Mouse (Mus musculus) heart, embryonic 12.5 days (tissue): ENCODE data around the gene Aldh3a2. TPM values are rescaled to one million over a fixed set of nuclear protein-coding genes. Genes with fewer than 3 reads are reported as not detected.
A peak's percentile ranks its signal among the peaks of the same experiment; 100 is the strongest.

ENCODE experiments used
- ATAC-seq: fragments of 200-750 bp; cut with Nextera tagmentation; 2 replicates; pipeline ENCODE4 v1.8.0; 2017; ENCODE audit warnings: moderate TSS enrichment, moderate library complexity; ENCODE audit not compliant: insufficient number of reproducible peaks, low FRiP score
- H3K27ac ChIP-seq: fragments of 300-500 bp; sonication (generic); 2 replicates; pipeline ENCODE4 v1.5.1; 2016; ENCODE audit warnings: mild to moderate bottlenecking, moderate library complexity; ENCODE audit not compliant: poor library complexity, severe bottlenecking
- H3K27me3 ChIP-seq: fragments of 300-500 bp; sonication (generic); replicated peaks from 2 replicates; pipeline ENCODE4 v1.6.1; 2016; ENCODE audit warnings: mild to moderate bottlenecking, moderate library complexity
- H3K36me3 ChIP-seq: fragments of 300-500 bp; sonication (generic); 2 replicates; pipeline ENCODE4 v1.6.1; 2016; ENCODE audit warnings: mild to moderate bottlenecking, moderate library complexity
- H3K4me1 ChIP-seq: fragments of 300-500 bp; sonication (generic); replicated peaks from 2 replicates; pipeline ENCODE4 v1.6.1; 2016; ENCODE audit warnings: mild to moderate bottlenecking
- H3K4me2 ChIP-seq: fragments of 300-500 bp; sonication (generic); 2 replicates; pipeline ENCODE4 v1.6.1; 2016; ENCODE audit warnings: mild to moderate bottlenecking, moderate library complexity
- H3K4me3 ChIP-seq: fragments of 300-500 bp; sonication (generic); 2 replicates; pipeline ENCODE4 v1.5.1; 2016; ENCODE audit warnings: mild to moderate bottlenecking
- H3K9ac ChIP-seq: fragments of 300-500 bp; sonication (generic); 2 replicates; pipeline ENCODE4 v1.6.1; 2016; ENCODE audit warnings: mild to moderate bottlenecking, moderate library complexity
- H3K9me3 ChIP-seq: fragments of 300-500 bp; sonication (generic); replicated peaks from 2 replicates; pipeline ENCODE4 v1.6.1; 2016; ENCODE audit warnings: mild to moderate bottlenecking, moderate library complexity
- WGBS: fragments of 180-500 bp; shearing (Covaris S2); methylation state at CpG from one replicate; pipeline ENCODE4 v1.1.7; 2016; 5-methylcytosine and 5-hydroxymethylcytosine counted together
- polyA plus RNA-seq: library from polyadenylated mRNA; unstranded; fragments of >200 nt; fragmentation: Nextera tagmentation; extraction: Ambion mirVana; gene quantifications from 2 replicates; pipeline ENCODE4 v1.2.1, GENCODE M21; 2016

Gene Aldh3a2
- polyA plus RNA-seq, 1 experiment from 2014 or later, result 32.0 TPM

DNA sequence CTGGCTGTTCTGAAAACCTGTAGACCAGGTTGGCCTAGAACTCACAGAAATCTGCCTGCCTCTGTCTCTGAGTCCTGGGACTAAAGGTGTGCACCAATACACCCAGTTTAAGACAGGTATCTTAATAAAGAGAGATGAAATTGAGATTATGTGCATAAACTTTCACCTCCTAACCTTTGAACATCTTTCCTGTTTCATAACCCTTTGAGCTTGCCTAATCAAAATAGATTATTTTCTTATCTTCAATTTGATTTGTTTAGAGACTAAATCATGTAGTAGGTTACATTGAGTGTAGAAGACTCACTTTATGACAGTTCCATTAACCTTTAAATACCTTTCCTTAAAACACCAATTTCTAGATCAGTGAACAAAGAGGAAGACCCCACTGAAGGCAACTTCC, 4.3 kb upstream of the Aldh3a2 start:
- no peak overlapping the region for H3K4me3 ChIP-seq
- H3K4me2 ChIP-seq, result no peak overlapping the region
- ATAC-seq, result no peak
- H3K4me1 ChIP-seq, result no peaks in the 10 kb centered on the region
- no peaks in the 10 kb centered on the region for H3K9me3 ChIP-seq
- no peaks in the 10 kb centered on the region for H3K36me3 ChIP-seq
- no peak overlapping the region for H3K9ac ChIP-seq
- no peaks in the 10 kb centered on the region for H3K27me3 ChIP-seq
- no peak overlapping the region for H3K27ac ChIP-seq

DNA sequence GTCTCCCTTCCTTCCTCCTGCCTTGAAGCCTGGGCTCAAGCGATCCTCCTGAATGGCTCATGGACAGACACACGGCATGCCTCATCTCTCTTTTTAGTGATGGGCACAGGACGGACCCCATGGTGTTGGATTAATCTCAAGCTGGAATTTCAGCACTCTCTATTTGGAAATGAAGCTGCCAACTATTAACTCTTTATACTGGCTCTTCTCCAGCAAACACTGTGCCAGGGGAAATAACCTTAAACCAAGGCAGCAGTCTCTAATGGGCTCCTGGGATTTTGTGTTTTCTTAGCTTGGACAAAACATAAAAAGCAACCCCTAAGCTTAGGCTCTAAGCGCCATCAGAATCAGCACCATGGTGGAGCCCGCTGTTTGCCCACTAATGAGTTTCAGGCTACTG, 3.1 kb upstream of the Aldh3a2 start:
- Histone ChIP-seq H3K27me3 (no peaks in the 10 kb centered on the region), H3K4me1 (no peaks in the 10 kb centered on the region), H3K9ac (no peak overlapping the region), H3K4me2 (no peak overlapping the region), H3K27ac (no peak overlapping the region), H3K4me3 (no peak overlapping the region), H3K36me3 (no peaks in the 10 kb centered on the region), H3K9me3 (no peaks in the 10 kb centered on the region)
- 74% methylated on average over 5 of the region's 5 CpGs for WGBS
- ATAC-seq, result no peak

DNA sequence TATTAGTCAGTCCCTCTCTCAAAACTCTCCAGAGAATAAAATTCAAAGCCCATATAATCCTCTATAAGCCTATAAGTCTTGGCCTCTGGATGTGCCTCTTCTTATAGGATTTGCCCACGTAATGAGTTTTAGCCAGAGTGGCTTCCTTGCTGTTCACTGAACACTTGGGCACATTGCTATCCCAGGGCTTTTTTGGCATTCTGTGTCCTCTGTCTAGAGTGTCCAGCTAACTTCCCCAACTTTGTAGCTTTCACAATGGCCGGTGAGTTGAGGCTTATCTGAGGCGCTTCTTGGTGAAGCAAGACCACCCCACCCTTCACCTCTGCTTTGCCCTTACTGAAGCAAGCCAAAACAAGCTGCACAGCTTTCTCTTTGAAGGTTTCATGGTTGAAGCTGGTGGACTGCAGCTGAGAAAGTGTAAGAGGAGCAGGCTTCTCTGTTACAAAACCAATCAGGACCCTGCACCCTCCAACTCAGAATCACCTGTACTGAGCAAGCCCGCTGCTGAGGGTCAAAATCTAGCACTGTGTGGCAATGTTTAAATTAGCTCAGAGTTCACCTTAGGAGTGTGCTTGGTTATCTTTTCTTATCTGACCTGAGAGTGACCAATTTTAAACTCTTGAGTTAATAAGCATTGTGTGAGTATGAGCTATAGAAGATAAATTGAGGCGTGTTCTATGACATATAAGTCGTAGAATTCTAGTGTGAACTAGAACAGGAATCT, 1.5 kb upstream of the Aldh3a2 start:
- H3K4me1 ChIP-seq, result no peaks in the 10 kb centered on the region
- no peaks in the 10 kb centered on the region for H3K27me3 ChIP-seq
- 82% methylated on average over 6 of the region's 6 CpGs for WGBS
- ATAC-seq, result no peak
- H3K27ac ChIP-seq, result no peak overlapping the region
- no peak overlapping the region for H3K9ac ChIP-seq
- H3K9me3 ChIP-seq, result no peaks in the 10 kb centered on the region
- peaks cover 5% of the 10 kb centered on the region; the same call in 1 of the 2 replicates for H3K36me3 ChIP-seq
- H3K4me3 ChIP-seq, result no peak overlapping the region
- no peak overlapping the region for H3K4me2 ChIP-seq

DNA sequence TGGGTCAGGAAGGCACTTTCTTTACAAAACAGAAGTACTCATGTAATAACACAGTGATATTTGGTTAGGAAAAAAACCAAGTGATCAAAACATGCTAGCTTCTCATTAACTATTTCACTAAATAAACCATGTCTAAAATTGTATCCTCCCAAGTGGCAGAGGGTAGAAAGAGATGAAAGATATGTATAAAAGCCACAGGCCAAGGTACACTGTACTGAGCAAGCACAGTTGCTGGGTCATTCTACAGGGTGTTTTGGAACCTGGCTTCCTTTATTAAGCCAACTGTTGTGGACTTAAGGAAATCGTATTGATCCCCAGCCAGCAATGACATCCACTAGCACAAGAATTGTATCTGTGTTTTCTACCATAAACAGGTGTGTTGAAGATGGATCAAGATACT, 3.4 kb downstream of the Aldh3a2 start:
- H3K9ac ChIP-seq, result no peak overlapping the region

DNA sequence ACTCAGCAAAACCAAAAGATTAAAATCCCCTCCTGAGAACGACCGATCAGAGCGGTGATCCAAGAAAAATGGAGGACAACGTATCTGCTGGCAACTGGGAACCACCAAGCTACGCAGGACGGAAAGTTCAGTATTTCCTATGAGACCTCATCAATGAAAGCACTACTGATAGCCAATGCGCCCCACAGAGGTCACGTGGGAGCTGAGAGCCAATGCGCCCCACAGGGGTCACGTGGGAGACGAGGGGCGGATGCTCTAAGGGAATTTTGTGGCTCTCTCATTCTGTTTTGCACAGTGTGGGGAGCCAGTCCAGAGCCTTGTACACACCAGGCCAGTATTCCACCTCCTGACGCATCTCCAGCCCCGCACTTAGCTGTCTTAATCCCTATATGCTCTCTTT, 4.7 kb downstream of the Aldh3a2 start:
- H3K4me2 ChIP-seq, result no peak overlapping the region

More for the DNA sequence above, 3.4 kb downstream of the Aldh3a2 start:
- no peak overlapping the region for H3K4me2 ChIP-seq
- peaks cover 40% of the 10 kb centered on the region for H3K36me3 ChIP-seq
- ATAC-seq, result no peak
- H3K27me3 ChIP-seq, result no peaks in the 10 kb centered on the region
- no peak overlapping the region for H3K4me3 ChIP-seq
- no peak overlapping the region for H3K27ac ChIP-seq
- H3K9me3 ChIP-seq, result no peaks in the 10 kb centered on the region
- 71% methylated on average over 1 of the region's 1 CpGs for WGBS
- H3K4me1 ChIP-seq, result no peaks in the 10 kb centered on the region

DNA sequence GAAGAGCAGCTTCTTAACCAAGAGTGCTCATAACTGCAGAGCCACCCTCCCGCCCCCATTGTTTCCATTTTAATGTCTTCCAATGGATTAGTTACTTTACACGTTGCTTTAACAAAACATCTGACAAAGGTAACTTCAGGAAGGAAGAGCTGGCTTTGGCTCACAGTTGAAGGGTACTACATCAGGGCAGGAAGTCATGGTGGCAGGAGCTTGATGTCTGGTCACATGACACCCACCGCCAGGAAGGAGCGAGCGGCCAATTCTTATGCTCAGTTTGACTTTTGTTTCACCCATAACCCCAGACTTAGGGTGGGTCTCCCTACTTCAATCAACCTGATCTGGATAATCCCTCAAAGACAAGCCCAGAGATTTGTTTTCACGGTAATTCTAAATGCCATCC, 8.2 kb downstream of the Aldh3a2 start:
- Histone ChIP-seq H3K27ac (no peak overlapping the region), H3K4me1 (peaks cover 10% of the 10 kb centered on the region), H3K36me3 (peaks cover 72% of the 10 kb centered on the region), H3K4me3 (no peak overlapping the region), H3K9ac (no peak overlapping the region), H3K9me3 (no peaks in the 10 kb centered on the region), H3K27me3 (no peaks in the 10 kb centered on the region), H3K4me2 (no peak overlapping the region)
- 92% methylated on average over 6 of the region's 6 CpGs for WGBS
- ATAC-seq, result no peak

More for the DNA sequence above, 4.7 kb downstream of the Aldh3a2 start:
- no peak for ATAC-seq
- WGBS, result 92% methylated on average over 14 of the region's 14 CpGs
- peaks cover 51% of the 10 kb centered on the region for H3K36me3 ChIP-seq
- H3K27me3 ChIP-seq, result no peaks in the 10 kb centered on the region
- no peak overlapping the region for H3K4me3 ChIP-seq
- peaks cover 4% of the 10 kb centered on the region; the same call in 1 of the 2 replicates for H3K4me1 ChIP-seq
- H3K27ac ChIP-seq, result no peak overlapping the region
- H3K9ac ChIP-seq, result no peak overlapping the region
- no peaks in the 10 kb centered on the region for H3K9me3 ChIP-seq

DNA sequence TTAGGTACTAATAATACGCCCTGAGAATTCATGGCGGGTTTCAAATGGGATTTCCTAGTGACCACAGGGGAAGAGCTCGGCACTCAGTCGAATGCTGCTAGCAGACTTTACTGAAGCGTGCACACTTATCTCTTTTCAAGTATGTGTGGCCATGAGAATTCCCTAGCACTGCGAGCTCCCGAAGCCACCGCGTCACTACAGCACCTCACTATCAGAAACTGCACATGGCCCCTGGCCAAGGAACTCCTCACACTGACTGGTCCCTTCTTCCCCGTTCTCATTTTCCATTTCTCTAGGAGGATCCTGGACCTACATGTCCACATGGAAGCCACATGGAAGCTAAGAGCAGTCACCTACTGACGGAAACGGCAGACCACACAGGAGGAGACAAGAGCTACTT, 14.5 kb downstream of the Aldh3a2 start:
- peak overlapping the region; percentile 34; the same call in 1 of the 2 replicates for H3K4me2 ChIP-seq
- H3K36me3 ChIP-seq, result peaks cover 55% of the 10 kb centered on the region
- no peak overlapping the region for H3K27ac ChIP-seq
- peaks cover 21% of the 10 kb centered on the region for H3K4me1 ChIP-seq
- 42% methylated on average over 12 of the region's 12 CpGs for WGBS
- no peaks in the 10 kb centered on the region for H3K27me3 ChIP-seq
- ATAC-seq, result 0 out of 2 replicates have a peak, but pooled peaks have one; percentile 53
- H3K4me3 ChIP-seq, result no peak overlapping the region
- no peaks in the 10 kb centered on the region for H3K9me3 ChIP-seq
- no peak overlapping the region for H3K9ac ChIP-seq

DNA sequence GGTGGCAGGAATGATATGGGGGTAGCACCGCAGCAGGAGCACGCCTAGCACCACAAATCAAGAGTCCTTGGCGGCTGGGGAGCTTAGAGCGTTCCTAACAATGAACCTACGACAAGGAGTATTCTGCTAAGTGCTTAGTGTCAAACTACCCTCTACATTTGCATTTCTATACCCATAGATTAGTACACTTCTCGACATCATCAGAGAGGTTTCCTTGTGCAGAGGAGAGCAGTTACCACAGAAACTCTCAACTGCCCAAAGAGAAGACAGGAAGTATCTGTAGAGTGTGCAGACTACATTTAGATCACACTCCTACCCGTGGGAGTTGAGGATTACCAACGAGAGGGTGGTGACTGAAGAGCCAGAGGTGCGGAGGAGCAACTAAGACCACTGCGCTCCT, 15.5 kb downstream of the Aldh3a2 start:
- no peak overlapping the region for H3K4me3 ChIP-seq
- ATAC-seq, result no peak
- whole genome bisulfite sequencing, result 69% methylated on average over 10 of the region's 10 CpGs
- H3K4me1 ChIP-seq, result peaks cover 12% of the 10 kb centered on the region
- H3K27me3 ChIP-seq, result no peaks in the 10 kb centered on the region
- H3K4me2 ChIP-seq, result no peak overlapping the region
- no peaks in the 10 kb centered on the region for H3K9me3 ChIP-seq
- no peak overlapping the region for H3K9ac ChIP-seq
- H3K36me3 ChIP-seq, result peaks cover 58% of the 10 kb centered on the region
- H3K27ac ChIP-seq, result no peak overlapping the region

DNA sequence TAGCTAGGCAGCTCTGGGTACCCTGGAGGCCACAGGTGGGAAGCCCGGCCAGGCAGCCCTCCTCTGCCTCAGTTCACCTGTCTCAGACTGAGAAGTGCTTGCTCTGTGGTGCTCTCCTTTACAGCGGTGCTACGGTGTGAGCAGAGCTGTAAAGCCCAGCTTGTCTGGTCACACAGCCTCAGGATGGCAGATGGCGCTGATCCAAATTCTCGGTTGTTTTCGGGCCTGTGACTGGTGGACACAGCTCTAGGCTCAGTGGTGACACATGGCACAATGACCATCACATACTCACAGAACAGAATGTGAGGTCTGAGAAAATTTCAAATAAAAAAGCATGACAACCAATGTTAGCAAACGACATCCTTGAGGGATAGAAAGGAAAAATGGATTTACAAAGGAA, 22.9 kb downstream of the Aldh3a2 start:
- ATAC-seq, result no peak
- H3K9me3 ChIP-seq, result no peaks in the 10 kb centered on the region; the same call in none of the 2 replicates
- 76% methylated on average over 7 of the region's 7 CpGs for WGBS
- H3K4me3 ChIP-seq, result no peak overlapping the region
- no peak overlapping the region for H3K27ac ChIP-seq
- H3K4me1 ChIP-seq, result no peaks in the 10 kb centered on the region
- H3K27me3 ChIP-seq, result no peaks in the 10 kb centered on the region
- H3K4me2 ChIP-seq, result no peak overlapping the region
- H3K9ac ChIP-seq, result no peak overlapping the region
- H3K36me3 ChIP-seq, result peaks cover 36% of the 10 kb centered on the region

DNA sequence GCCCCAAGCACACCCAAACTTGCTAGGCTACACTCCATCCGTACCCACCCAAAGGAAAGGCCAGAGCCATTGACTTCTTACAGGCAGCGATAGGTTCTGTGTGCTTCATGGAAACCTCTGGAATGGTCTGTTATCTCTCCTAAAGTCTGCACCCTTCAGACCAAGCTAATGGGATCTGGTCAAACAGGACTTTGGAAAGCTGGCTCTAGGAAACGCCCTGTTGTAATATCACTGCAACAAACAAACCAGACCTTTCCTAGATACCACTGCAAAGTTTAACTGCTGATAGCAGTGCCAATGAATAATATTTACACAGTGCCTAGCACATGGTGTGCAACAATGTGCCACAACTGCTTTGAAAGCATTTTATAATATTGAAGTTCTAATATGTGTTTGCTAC, 31.2 kb downstream of the Aldh3a2 start:
- no peak overlapping the region for H3K9ac ChIP-seq
- H3K36me3 ChIP-seq, result no peaks in the 10 kb centered on the region
- H3K4me2 ChIP-seq, result no peak overlapping the region
- H3K27ac ChIP-seq, result no peak overlapping the region
- H3K27me3 ChIP-seq, result peaks cover 4% of the 10 kb centered on the region
- H3K4me3 ChIP-seq, result no peak overlapping the region
- H3K4me1 ChIP-seq, result 0 out of 2 replicates have a peak, but pooled peaks cover 2% of the 10 kb centered on the region
- ATAC-seq, result no peak
- WGBS, result 73% methylated on average over 3 of the region's 3 CpGs
- H3K9me3 ChIP-seq, result no peaks in the 10 kb centered on the region; the same call in none of the 2 replicates

DNA sequence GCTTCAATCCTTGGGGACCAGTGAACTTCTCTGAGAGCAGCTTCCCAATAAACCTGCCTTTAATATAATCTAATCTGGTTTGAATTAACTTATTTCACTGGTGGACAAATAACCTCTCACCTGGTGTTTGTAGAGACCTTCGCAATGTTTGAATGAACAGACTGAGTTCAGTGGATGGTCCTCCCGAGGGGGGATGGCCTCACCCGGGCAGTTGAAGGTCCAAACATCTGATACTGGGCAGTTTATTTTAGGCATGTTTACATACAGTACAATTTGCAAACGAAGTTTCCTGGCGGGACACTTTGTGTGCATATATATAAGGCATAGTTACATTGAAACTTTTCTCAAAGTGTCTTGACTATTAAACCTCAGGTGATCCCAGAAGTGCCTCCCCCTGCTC, 33.1 kb downstream of the Aldh3a2 start:
- ATAC-seq, result no peak
- Histone ChIP-seq H3K4me3 (no peak overlapping the region), H3K36me3 (no peaks in the 10 kb centered on the region), H3K4me1 (0 out of 2 replicates have a peak, but pooled peaks cover 2% of the 10 kb centered on the region), H3K4me2 (no peak overlapping the region), H3K9ac (no peak overlapping the region), H3K27ac (no peak overlapping the region), H3K9me3 (no peaks in the 10 kb centered on the region), H3K27me3 (peaks cover 4% of the 10 kb centered on the region)
- WGBS, result 55% methylated on average over 5 of the region's 5 CpGs

DNA sequence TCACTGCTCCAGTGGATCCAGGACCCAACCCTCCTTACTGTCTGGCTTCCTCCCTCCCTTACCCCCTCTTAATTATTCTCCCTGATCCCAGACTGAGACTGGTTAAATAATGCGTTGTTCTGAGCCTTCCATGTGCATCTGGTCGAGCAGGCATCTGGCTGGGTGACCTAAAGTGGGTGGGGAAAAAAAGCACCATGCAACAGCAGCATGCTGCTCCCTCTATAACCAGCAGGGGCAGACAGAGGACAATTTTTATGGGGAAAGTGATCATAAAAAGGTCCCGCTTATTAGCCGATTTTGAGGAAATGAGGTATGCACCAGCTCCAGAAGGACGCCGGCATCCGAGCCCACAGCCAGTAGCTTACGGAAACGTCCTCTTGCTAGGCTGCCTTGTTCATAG, 35.9 kb downstream of the Aldh3a2 start:
- H3K27ac ChIP-seq, result no peak overlapping the region
- H3K9ac ChIP-seq, result no peak overlapping the region
- peaks cover 20% of the 10 kb centered on the region for H3K4me1 ChIP-seq
- no peaks in the 10 kb centered on the region for H3K9me3 ChIP-seq
- WGBS, result 21% methylated on average over 9 of the region's 9 CpGs
- peaks cover 4% of the 10 kb centered on the region for H3K27me3 ChIP-seq
- peak overlapping the region; percentile 39 for H3K4me2 ChIP-seq
- no peak; the same call in 1 of the 2 replicates for ATAC-seq
- H3K36me3 ChIP-seq, result no peaks in the 10 kb centered on the region
- no peak overlapping the region for H3K4me3 ChIP-seq
